Mouse (Mus musculus) spleen, adult 2 months (tissue): Measurements from ENCODE around the gene Naxd.

Experiments used
- CTCF ChIP-seq: fragments of 200-500 bp; IDR thresholded peaks from 2 replicates; pipeline ENCODE4 v1.5.1; 2011; ENCODE audit warnings: mild to moderate bottlenecking, inconsistent platforms; ENCODE audit not compliant: insufficient read depth, insufficient read length, insufficient replicate concordance; ENCODE audit errors: extremely low read depth
- POLR2A ChIP-seq: fragments of 200-500 bp; IDR thresholded peaks from 2 replicates; pipeline ENCODE4 v1.6.1; 2011; ENCODE audit warnings: low read depth, low read length, inconsistent platforms

- no peak for TF ChIP-seq POLR2A
- no peak for TF ChIP-seq CTCF
Measured at GRCm38 (mm10) chr8:11452974-11453373, 44.3 kb upstream of the Naxd start.
